Comparison of ENCODE assay signal across 16 mouse cellular contexts in genomic region chr6:23837127-23837526, GRCm38 (mm10). TPM values are rescaled to one million over a fixed set of nuclear protein-coding genes. Genes with fewer than 3 reads are reported as not detected.
DNase-seq lines count a peak whose midpoint lies in the region; ATAC-seq and TF ChIP-seq lines count a peak whose summit lies in the region.
"Had no signal": no experiment of that assay in that cellular context is flagged by ENCODE, and none has a peak within 500 bp of the region (broad histone marks: within the 10 kb centered on the region; RNA-seq: fewer than 3 reads in every experiment).

No protein-coding gene starts in this region.

- no peak overlapping the region for H3K9ac ChIP-seq in embryonic facial prominence, embryonic 14.5 days (ENCODE audit: low read depth, low read length)
- H3K9ac ChIP-seq: heart, embryonic 13.5 days; liver, embryonic 14.5 days; neural tube, embryonic 12.5 days had no signal

- no peak for ATAC-seq in embryonic facial prominence, embryonic 14.5 days (ENCODE audit: low read depth)

- TF ChIP-seq CTCF in layer of hippocampus, adult 2 months (conservative IDR thresholded peaks at IDR 0.05), result no peak
- TF ChIP-seq CTCF in cortical plate, adult 2 months (IDR thresholded peaks at IDR 0.05; ENCODE audit: extremely low read depth, insufficient read depth, low read length), result no peak

- no peak for DNase-seq in embryonic facial prominence, embryonic 14.5 days (ENCODE audit: low spot score)
- DNase-seq in embryonic facial prominence, embryonic 10.5 days (ENCODE audit: low spot score), result no peak
- DNase-seq in layer of hippocampus, adult 2 months (ENCODE audit: low spot score in 2 of 2), result no peak
- DNase-seq in layer of hippocampus, adult 8-10 months (ENCODE audit: low spot score in 2 of 2), result no peak
- peak; percentile 47 for DNase-seq in brain, adult 2 months (ENCODE audit: low read depth, low spot score)
- DNase-seq in embryo, embryonic 9.5 days (ENCODE audit: extremely low spot score), result no peak
- no peak for DNase-seq in testis, postnatal 10 days (ENCODE audit: low spot score)
- DNase-seq: gastrocnemius, postnatal 36 days; kidney, postnatal 36 days; layer of hippocampus, postnatal 36 days; thymus, adult 18-20 months had no signal

- H3K9me3 ChIP-seq in embryonic facial prominence, embryonic 14.5 days (ENCODE audit: control insufficient read depth, low read length), result no peaks in the 10 kb centered on the region
- H3K9me3 ChIP-seq in embryonic facial prominence, embryonic 10.5 days, result no peaks in the 10 kb centered on the region
- H3K9me3 ChIP-seq: heart, embryonic 13.5 days; neural tube, embryonic 12.5 days had no signal

- H3K27me3 ChIP-seq in embryonic facial prominence, embryonic 14.5 days (replicated peaks; ENCODE audit: control insufficient read depth, insufficient read depth, low read length), result peaks cover 33% of the 10 kb centered on the region
- H3K27me3 ChIP-seq in embryonic facial prominence, embryonic 10.5 days (replicated peaks; ENCODE audit: low read depth, poor library complexity, severe bottlenecking), result peaks cover 50% of the 10 kb centered on the region

- H3K4me3 ChIP-seq in embryonic facial prominence, embryonic 14.5 days (ENCODE audit: low read depth, low read length), result no peak overlapping the region
- H3K4me3 ChIP-seq in embryonic facial prominence, embryonic 10.5 days, result no peak overlapping the region
- peak overlapping the region; percentile 87 for H3K4me3 ChIP-seq in layer of hippocampus, adult 2 months
- peak overlapping the region; percentile 78 for H3K4me3 ChIP-seq in cortical plate, adult 2 months (ENCODE audit: insufficient read depth, low read length)
- H3K4me3 ChIP-seq: erythroblast, embryonic 14.5 days; neural tube, embryonic 12.5 days had no signal

- H3K27ac ChIP-seq in embryonic facial prominence, embryonic 14.5 days (replicated peaks; ENCODE audit: low read depth, low read length), result no peak overlapping the region
- no peak overlapping the region for H3K27ac ChIP-seq in embryonic facial prominence, embryonic 10.5 days (replicated peaks)
- H3K27ac ChIP-seq in layer of hippocampus, adult 2 months, result no peak overlapping the region
- H3K27ac ChIP-seq in cortical plate, adult 2 months (ENCODE audit: insufficient read depth, low read length), result no peak overlapping the region
- H3K27ac ChIP-seq: heart, embryonic 13.5 days; liver, embryonic 14.5 days; neural tube, embryonic 12.5 days had no signal

- no peak for TF ChIP-seq POLR2A in cortical plate, adult 2 months (IDR thresholded peaks at IDR 0.05; ENCODE audit: extremely low read depth, insufficient read depth, low read length)

- H3K4me2 ChIP-seq in embryonic facial prominence, embryonic 14.5 days (ENCODE audit: low read depth, low read length), result peak overlapping the region; percentile 12
- H3K4me2 ChIP-seq: heart, embryonic 13.5 days; neural tube, embryonic 12.5 days had no signal

- no peaks in the 10 kb centered on the region for H3K36me3 ChIP-seq in embryonic facial prominence, embryonic 14.5 days (ENCODE audit: control insufficient read depth, insufficient read depth, low read length)
- no peaks in the 10 kb centered on the region for H3K36me3 ChIP-seq in embryonic facial prominence, embryonic 10.5 days (replicated peaks)
- H3K36me3 ChIP-seq: heart, embryonic 13.5 days; neural tube, embryonic 12.5 days had no signal

- WGBS in embryonic facial prominence, embryonic 14.5 days, result 83% methylated on average over 5 of the region's 5 CpGs
- WGBS in embryonic facial prominence, embryonic 10.5 days, result 82% methylated on average over 5 of the region's 5 CpGs

- no peaks in the 10 kb centered on the region for H3K4me1 ChIP-seq in embryonic facial prominence, embryonic 14.5 days (ENCODE audit: control insufficient read depth, insufficient read depth, low read length)
- peaks cover 11% of the 10 kb centered on the region for H3K4me1 ChIP-seq in embryonic facial prominence, embryonic 10.5 days
- H3K4me1 ChIP-seq in cortical plate, adult 2 months (ENCODE audit: control insufficient read depth, insufficient read depth, low read length), result no peaks in the 10 kb centered on the region

RNA-seq across cellular contexts. Expression of gene Cadps2, which starts 2.1 kb away (rescaled TPM):
- 7.2 TPM in 2 replicates for polyA plus RNA-seq in embryonic facial prominence, embryonic 14.5 days (2014; fragmentation: Nextera tagmentation; extraction: Ambion mirVana)
- 1.2 and 1.9 TPM in 2 replicates for polyA plus RNA-seq in embryonic facial prominence, embryonic 10.5 days (2016; fragmentation: Nextera tagmentation; extraction: Ambion mirVana)
- 10 to 100 TPM; 81.1 to 81.7 TPM for total RNA-seq in layer of hippocampus, adult 2 months (2021)
- 10 to 100 TPM; 68.5 to 82.2 (median 77.5) TPM for total RNA-seq in layer of hippocampus, adult 8-10 months (2022)
- 40.9 and 45.5 TPM in 2 replicates for polyA plus RNA-seq in cortical plate, adult 2 months (2012; rRNA removed)
- polyA plus RNA-seq: erythroblast, embryonic 14.5 days had no signal

Comparison
In these comparisons a context has a peak if more than half of its experiments do, and no peak if none do; other contexts are left out.
1. H3K4me3 ChIP-seq: peak in layer of hippocampus, adult 2 months (single experiment) and cortical plate, adult 2 months (single experiment); none in embryonic facial prominence, embryonic 14.5 days (single experiment) and embryonic facial prominence, embryonic 10.5 days (single experiment).